Mouse (Mus musculus): ENCODE measurements around the gene Asphd2.
A peak's percentile ranks its signal among the peaks of the same experiment; 100 is the strongest.

Asphd2 gene

GRCm38 (mm10) chr5:112389352-112389751 lies 5.3 kb downstream of the Asphd2 start:
- DNase-seq: peak; percentile 35

- DNase-seq: peak; percentile 41
These were observed 8.7 kb downstream of the Asphd2 start for GRCm38 (mm10) chr5:112385973-112386372.

GRCm38 (mm10) chr5:112384805-112385472 lies 9.7 kb downstream of the Asphd2 start:
- no peak for DNase-seq

GRCm38 (mm10) chr5:112382641-112383330 lies 11.9 kb downstream of the Asphd2 start:
- DNase-seq: peak; percentile 63

- DNase-seq: no peak
These were observed 12.6 kb downstream of the Asphd2 start for GRCm38 (mm10) chr5:112382042-112382441.

- DNase-seq: peak; percentile 16
These were observed 13.5 kb downstream of the Asphd2 start for GRCm38 (mm10) chr5:112381154-112381553.

- peak; percentile 16 for DNase-seq
These were observed 15.9 kb downstream of the Asphd2 start for GRCm38 (mm10) chr5:112378716-112379115.

GRCm38 (mm10) chr5:112377380-112377779 lies 17.3 kb downstream of the Asphd2 start:
- DNase-seq: peak; percentile 12

GRCm38 (mm10) chr5:112376111-112376510 lies 18.6 kb downstream of the Asphd2 start:
- peak; percentile 23 for DNase-seq

GRCm38 (mm10) chr5:112371933-112372332 lies 22.7 kb downstream of the Asphd2 start:
- DNase-seq: peak; percentile 84

GRCm38 (mm10) chr5:112370236-112370813 lies 24.3 kb downstream of the Asphd2 start:
- DNase-seq: peak; percentile 73

- DNase-seq: no peak
These were observed 25.3 kb downstream of the Asphd2 start for GRCm38 (mm10) chr5:112369326-112369725.

- DNase-seq: peak; percentile 97
These were observed 26.0 kb downstream of the Asphd2 start for GRCm38 (mm10) chr5:112368666-112369065.

- peak; percentile 32 for DNase-seq
These were observed 26.7 kb downstream of the Asphd2 start for GRCm38 (mm10) chr5:112367929-112368328.

- DNase-seq: peak; percentile 26
These were observed 27.3 kb downstream of the Asphd2 start for GRCm38 (mm10) chr5:112367338-112367737.

- no peak for DNase-seq
These were observed 27.8 kb downstream of the Asphd2 start for GRCm38 (mm10) chr5:112366879-112367278.

GRCm38 (mm10) chr5:112364184-112364797 lies 30.4 kb downstream of the Asphd2 start:
- peak; percentile 16 for DNase-seq

GRCm38 (mm10) chr5:112360077-112360476 lies 34.6 kb downstream of the Asphd2 start:
- DNase-seq: no peak

GRCm38 (mm10) chr5:112359520-112359919 lies 35.1 kb downstream of the Asphd2 start:
- DNase-seq: no peak

GRCm38 (mm10) chr5:112356322-112356721 lies 38.3 kb downstream of the Asphd2 start:
- DNase-seq: no peak

- DNase-seq: no peak
These were observed 38.8 kb downstream of the Asphd2 start, which contains the start of gene Gm6583 for GRCm38 (mm10) chr5:112355910-112356309. Gene Gm6583, minus strand, starts transcription at chr5:112356033.

GRCm38 (mm10) chr5:112355493-112355892 lies 39.2 kb downstream of the Asphd2 start:
- no peak for DNase-seq

GRCm38 (mm10) chr5:112349169-112349568 lies 45.5 kb downstream of the Asphd2 start:
- no peak for DNase-seq
